Mouse (Mus musculus) olfactory bulb, adult 2 months (tissue): Measurements from ENCODE around the gene Spred3. TPM values are rescaled to one million over a fixed set of nuclear protein-coding genes. Genes with fewer than 3 reads are reported as not detected.
"Not testable (repeated sequence)": the region's sequence is repeated elsewhere in the genome, so short reads cannot be mapped to it uniquely, and the experiment has no call there.

Experiments used
- H3K27ac ChIP-seq: fragments of 200-500 bp; 2 replicates; pipeline ENCODE4 v1.5.1; 2012; ENCODE audit warnings: low read depth, low read length; ENCODE audit not compliant: insufficient read depth
- H3K4me1 ChIP-seq: fragments of 200-500 bp; 2 replicates; pipeline ENCODE4 v1.6.1; 2012; ENCODE audit warnings: low read length; ENCODE audit not compliant: control insufficient read depth, insufficient read depth
- H3K4me3 ChIP-seq: fragments of 200-500 bp; 2 replicates; pipeline ENCODE4 v1.5.1; 2012; ENCODE audit warnings: mild to moderate bottlenecking, low read depth, low read length, moderate library complexity; ENCODE audit not compliant: insufficient read depth
- CTCF ChIP-seq: fragments of 200-500 bp; IDR thresholded peaks from 2 replicates; pipeline ENCODE4 v1.5.1; 2012; ENCODE audit warnings: low read depth, mild to moderate bottlenecking, low read length, moderate library complexity; ENCODE audit not compliant: insufficient read depth
- POLR2A ChIP-seq: fragments of 200-500 bp; IDR thresholded peaks from 2 replicates; pipeline ENCODE4 v1.6.1; 2012; ENCODE audit warnings: mild to moderate bottlenecking, low read depth, low read length, moderate library complexity; ENCODE audit not compliant: insufficient read depth
- WGBS: fragments of 180-500 bp; shearing (Covaris S2); methylation state at CpG from one replicate; pipeline ENCODE4 v1.1.7; 2018; 5-methylcytosine and 5-hydroxymethylcytosine counted together
- polyA plus RNA-seq: library from polyadenylated mRNA; stranded (reverse); fragments of >200 nt; gene quantifications from 2 replicates; pipeline ENCODE4 v1.2.4, GENCODE M21; 2012; ENCODE audit warnings: low replicate concordance; ENCODE audit not compliant: missing spikeins, insufficient read depth, insufficient read length

Gene Spred3
- polyA plus RNA-seq = not detected in 2 replicates

DNA sequence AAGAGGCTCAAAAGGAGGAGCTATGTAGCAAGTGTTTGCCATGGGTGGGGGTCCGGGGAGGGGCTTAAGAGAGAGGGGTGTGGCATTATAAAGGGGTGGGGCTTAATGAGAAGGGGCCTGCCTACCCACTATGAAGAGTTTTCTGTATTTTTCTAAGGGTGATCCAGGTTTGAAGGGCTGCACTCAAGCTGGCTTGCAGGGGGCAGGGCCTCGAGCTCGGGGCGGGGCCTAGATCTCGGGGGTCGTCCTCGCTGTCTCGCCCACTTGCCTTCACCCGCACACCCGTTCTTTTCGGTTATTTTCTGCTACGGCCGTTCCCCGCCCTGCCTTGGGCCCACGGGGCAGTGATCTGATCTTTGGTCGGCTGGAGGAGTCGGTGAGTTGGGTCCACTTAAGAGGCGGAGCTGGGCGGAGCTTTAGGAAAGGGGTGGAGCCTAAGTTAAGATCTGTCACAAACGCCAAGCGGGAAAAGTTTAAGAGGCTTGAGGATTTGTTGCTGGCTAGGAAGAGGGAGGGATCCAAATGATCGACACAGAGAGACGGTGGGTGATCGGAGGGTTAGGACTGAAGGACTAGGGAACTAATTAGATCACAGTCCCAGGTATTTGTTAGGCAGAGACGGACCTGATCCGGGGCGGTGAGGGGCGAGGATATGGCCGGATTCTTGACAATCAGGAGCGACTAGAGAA, at the start of gene Spred3, which contains the start of gene Ggn:
Gene Spred3 (minus strand): TSS at position 346 of the 689 bp plus-strand sequence.
Gene Ggn (plus strand): TSS at position 145 of the 689 bp plus-strand sequence.
- Histone ChIP-seq H3K27ac (peak within 1 kb of the TSS; percentile 36; the same call in 1 of the 2 replicates), H3K4me3 (peak within 1 kb of the TSS; percentile 90), H3K4me1 (peaks cover 41% of the 10 kb centered on the region)
- TF ChIP-seq POLR2A (no peak), CTCF (no peak)
- WGBS = under 1% methylated on average over 30 of the region's 30 CpGs

DNA sequence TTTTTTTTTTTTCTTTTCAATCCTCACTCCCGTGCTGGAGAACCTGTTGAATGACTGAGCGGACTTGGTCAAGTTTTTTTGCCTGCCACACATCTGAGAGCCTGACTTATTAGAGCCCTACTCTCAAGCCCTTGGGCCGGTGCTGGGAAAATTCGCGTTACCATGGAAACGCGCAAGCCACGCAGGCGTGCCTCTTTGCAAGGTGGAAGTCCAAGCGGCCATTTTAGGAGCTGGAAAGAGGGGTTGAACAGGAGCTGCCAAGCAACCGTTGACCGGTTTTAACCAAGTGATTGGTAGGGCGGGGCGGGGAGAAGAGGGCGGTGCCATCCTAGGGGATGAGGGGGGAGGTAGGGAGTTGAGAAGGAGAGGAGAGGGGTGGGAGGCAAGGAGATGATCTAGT, 44.6 kb upstream of the Spred3 start:
- 56% methylated on average over 15 of the region's 15 CpGs for WGBS
- no peak for TF ChIP-seq CTCF
- no peak for TF ChIP-seq POLR2A
- Histone ChIP-seq H3K4me3 (no peak overlapping the region), H3K4me1 (peaks cover 21% of the 10 kb centered on the region), H3K27ac (no peak overlapping the region)

DNA sequence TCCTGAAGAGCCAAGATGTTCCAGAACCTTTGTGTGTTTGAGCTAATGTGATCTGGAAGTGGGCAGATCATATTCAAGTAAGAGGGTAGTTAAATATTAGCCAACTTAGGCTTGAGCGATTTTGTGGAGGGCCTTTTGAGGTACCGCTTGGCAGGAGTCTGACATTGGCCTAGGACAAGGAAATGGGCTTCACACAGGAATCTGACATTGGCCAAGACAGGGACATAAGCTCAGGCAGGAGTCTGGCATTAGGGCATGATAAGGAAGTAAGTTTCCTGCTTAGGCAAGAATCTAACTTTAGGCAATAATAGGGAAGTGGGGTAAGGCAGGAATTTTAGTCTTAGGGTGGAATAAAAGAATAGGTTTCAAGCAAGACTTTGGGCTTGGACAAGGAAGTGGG, 44.0 kb upstream of the Spred3 start:
- 70% methylated on average over 2 of the region's 2 CpGs for WGBS
- H3K4me1 ChIP-seq = peaks cover 21% of the 10 kb centered on the region
- no peak for TF ChIP-seq POLR2A
- no peak for TF ChIP-seq CTCF
- no peak overlapping the region for H3K4me3 ChIP-seq
- no peak overlapping the region for H3K27ac ChIP-seq

DNA sequence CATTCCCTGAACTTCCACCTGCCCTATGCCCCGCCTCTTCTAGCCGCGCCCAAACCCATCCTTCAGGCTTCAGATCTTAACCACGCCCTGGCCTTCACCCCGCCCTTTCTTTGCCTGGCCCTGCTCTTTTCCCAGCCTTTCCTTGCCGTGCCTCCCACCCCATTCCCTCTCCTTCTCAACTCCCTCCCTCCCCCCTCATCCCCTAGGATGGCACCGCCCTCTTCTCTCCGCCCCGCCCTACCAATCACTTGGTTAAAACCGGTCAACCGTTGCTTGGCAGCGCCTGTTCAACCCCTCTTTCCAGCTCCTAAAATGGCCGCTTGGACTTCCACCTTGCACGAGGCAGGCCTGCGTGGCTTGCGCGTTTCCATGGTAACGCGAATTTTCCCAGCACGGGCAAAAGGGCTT, 43.5 kb upstream of the Spred3 start, which contains the start of gene Catsperg1:
Gene Catsperg1 (minus strand): TSS at position 361 of the 408 bp plus-strand sequence.
- Histone ChIP-seq H3K4me3 (peak within 1 kb of the TSS; percentile 28), H3K4me1 (peaks cover 21% of the 10 kb centered on the region), H3K27ac (no peak within 1 kb of the TSS)
- WGBS = 4% methylated on average over 20 of the region's 20 CpGs
- TF ChIP-seq CTCF (no peak), POLR2A (no peak)

DNA sequence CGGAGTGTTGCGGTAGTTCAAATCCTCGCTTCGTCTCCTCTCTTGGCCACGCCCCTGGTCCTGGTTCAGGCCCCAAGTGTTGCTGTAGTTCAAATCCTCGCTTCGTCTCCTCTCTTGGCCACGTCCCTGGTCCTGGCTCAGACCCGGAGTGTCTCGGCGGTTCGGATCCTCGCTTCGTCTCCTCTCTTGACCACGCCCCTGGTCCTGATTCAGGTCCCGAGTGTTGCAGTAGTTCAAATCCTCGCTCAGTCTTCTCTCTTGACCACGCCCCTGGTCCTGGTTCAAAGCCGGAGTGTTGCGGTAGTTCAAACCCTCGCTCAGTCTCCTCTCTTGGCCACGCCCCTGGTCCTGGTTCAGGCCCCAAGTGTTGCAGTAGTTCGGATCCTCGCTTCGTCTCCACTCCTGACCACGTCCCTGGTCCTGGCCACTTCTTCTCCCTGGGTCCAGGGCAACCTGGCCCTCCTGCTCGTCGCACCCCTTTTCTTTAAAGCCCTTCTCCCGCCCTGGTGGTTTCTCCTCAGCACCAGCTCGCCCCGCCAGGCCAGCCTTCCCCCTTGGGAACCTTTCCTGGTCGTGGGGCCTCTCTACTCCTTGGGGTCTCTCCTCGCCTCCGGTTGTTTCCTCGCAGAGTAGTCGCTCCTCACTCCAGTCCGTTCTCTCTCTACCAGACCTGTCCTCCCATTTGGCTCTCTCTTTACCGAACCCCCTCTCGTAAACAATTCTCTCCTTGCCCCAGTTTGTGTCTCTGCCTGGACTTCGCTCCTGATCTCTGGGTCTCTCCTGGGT, 42.8 kb upstream of the Spred3 start:
- H3K4me3 ChIP-seq = peak overlapping the region; percentile 28
- WGBS = 29% methylated on average over 40 of the region's 40 CpGs
- H3K27ac ChIP-seq = not testable (repeated sequence)
- H3K4me1 ChIP-seq = peaks cover 21% of the 10 kb centered on the region

DNA sequence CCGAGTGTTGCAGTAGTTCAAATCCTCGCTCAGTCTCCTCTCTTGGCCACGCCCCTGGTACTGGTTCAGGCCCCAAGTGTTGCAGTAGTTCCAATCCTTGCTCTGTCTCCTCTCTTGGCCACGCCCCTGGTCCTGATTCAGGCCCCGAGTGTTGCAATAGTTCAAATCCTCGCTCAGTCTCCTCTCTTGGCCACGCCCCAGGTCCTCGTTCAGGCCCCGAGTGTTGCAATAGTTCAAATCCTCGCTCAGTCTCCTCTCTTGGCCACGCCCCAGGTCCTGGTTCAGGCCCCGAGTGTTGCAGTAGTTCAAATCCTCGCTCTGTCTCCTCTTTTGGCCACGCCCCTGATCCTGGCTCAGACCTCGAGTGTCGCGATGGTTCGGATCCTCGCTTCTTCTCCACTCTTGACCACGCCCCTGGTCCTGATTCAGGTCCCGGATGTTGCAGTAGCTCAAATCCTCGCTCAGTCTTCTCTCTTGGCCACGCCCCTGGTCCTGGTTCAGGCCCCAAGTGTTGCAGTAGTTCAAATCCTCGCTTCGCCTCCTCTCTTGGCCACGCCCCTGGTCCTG, 42.1 kb upstream of the Spred3 start:
- H3K4me3 ChIP-seq = no peak overlapping the region
- peaks cover 21% of the 10 kb centered on the region for H3K4me1 ChIP-seq
- TF ChIP-seq CTCF (no peak), POLR2A (no peak)
- H3K27ac ChIP-seq = no peak overlapping the region
- whole genome bisulfite sequencing = 32% methylated on average over 26 of the region's 26 CpGs

DNA sequence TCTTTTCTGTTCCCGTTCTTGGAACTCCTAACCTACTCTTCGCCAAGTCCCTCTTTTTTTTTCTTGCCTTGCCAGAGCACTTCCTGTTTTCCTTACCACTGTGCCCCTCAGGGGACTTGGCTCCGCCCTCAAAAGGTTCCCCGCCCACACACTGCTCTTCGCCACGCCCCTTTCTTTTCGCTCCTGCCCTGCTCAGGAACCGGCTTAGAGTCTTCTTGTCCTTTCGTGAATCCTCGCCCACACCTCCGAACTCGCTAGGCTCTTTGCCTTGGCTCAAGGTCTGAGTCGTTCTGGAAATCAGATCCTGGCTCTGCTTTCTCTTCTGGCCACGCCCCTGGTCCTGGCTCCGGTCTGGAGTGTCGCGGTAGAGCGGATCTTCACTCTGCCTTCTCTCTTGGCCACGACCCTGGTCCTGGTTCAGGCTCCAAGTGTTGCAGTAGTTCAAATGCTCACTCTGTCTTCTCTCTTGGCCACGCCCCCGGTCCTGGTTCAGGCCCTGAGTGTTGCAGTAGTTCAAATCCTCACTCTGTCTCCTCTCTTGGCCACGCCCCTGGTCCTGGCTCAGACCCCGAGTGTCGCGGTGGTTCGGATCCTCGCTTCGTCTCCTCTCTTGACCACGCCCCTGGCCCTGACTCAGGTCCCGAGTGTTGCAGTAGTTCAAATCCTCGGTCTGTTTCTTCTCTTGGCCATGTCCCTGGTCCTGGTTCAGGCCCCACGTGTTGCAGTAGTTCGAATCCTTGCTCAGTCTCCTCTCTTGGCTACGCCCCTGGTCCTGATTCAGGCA, 41.4 kb upstream of the Spred3 start:
- WGBS = 7% methylated on average over 34 of the region's 34 CpGs
- peaks cover 21% of the 10 kb centered on the region for H3K4me1 ChIP-seq
- H3K4me3 ChIP-seq = peak overlapping the region; percentile 16
- H3K27ac ChIP-seq = no peak overlapping the region
- no peak for TF ChIP-seq POLR2A
- no peak for TF ChIP-seq CTCF

DNA sequence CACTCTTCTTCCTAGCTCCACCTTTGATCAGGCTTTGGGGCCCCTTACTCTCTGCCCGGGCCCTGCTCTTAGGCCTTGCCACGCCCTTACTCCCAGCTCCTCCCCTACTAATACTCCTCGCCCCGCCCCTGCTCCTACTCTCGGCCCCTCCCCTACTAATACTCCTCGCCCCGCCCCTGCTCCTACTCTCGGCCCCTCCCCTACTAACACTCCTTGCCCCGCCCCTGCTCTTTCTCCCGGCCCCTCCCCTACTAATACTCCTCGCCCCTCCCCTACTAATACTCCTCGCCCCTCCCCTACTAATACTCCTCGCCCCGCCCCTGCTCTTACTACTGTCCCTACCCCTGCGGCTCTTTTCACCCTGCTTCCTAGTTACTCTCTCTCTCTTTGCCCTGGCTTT, 40.8 kb upstream of the Spred3 start:
- H3K4me3 ChIP-seq = peak overlapping the region; percentile 16
- H3K4me1 ChIP-seq = peaks cover 21% of the 10 kb centered on the region
- WGBS = 24% methylated on average over 14 of the region's 15 CpGs
- not testable (repeated sequence) for H3K27ac ChIP-seq

DNA sequence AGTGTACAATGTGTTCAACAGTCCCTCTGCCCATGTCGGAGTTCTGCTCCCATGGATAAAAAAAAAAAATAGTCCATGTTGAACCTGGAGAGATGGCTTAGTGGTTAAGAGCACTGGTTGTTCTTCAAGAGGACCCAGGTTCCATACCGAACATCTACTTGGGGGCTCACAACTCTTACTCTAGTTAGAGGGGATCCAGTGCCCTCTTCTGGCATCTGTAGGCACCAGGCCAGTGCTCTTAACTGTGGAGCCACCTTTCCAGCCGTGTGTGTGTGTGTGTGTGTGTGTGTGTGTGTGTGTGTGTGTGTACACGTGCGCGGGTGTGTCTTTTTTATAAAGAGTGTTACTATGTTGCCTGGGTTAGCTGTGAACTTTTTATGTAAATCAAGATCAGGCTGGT, 32.4 kb upstream of the Spred3 start:
- H3K27ac ChIP-seq = no peak overlapping the region
- TF ChIP-seq POLR2A (no peak), CTCF (no peak)
- H3K4me1 ChIP-seq = no peaks in the 10 kb centered on the region
- no peak overlapping the region for H3K4me3 ChIP-seq
- 75% methylated on average over 6 of the region's 6 CpGs for WGBS

DNA sequence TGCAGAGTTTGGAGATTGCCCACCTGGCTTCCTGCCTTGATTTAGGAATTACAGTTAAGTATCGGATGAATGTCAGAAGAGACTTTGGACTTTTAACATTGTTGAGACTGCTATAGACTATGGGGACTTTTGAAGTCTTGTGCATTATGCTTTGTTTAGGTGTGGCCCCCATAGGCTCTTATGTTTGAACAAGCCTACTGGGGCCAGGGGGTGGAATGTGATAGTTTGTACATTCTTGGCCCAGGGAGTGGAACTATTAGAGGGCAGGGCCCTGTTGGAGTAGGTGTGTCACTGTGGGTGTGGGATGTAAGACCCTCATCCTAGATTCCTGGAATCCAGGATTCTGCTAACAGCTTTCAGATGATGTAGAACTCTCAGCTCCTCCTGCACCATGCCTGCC, 24.0 kb upstream of the Spred3 start:
- H3K27ac ChIP-seq, H3K4me3 ChIP-seq, H3K4me1 ChIP-seq: not testable (repeated sequence)
- 100% methylated on average over 1 of the region's 1 CpGs for WGBS

DNA sequence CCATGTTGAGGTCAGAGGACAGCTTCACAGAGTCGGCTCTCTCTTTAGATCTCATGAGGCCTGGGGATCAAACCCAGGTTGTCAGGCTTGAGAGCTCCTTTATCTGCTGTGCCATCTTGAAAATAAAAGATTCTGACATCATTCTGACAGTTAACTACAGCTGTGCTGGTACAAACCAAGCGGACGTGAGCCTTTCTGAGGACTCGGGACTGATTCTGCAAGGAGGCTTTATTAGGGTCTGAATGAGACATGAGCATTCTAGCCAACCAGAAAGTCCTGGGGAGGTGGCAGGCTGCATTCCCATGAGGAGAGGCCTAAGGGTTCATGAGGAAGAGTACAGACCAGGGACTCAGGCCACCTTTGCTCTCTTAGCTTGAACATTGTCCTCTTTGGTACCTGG, 11.1 kb upstream of the Spred3 start:
- not testable (repeated sequence) for H3K27ac ChIP-seq, H3K4me3 ChIP-seq, H3K4me1 ChIP-seq
- 81% methylated on average over 4 of the region's 4 CpGs for WGBS
